Mouse (Mus musculus): Measurements from ENCODE around the gene Manba. TPM values are rescaled to one million over a fixed set of nuclear protein-coding genes. Genes with fewer than 3 reads are reported as not detected.
A peak's percentile ranks its signal among the peaks of the same experiment; 100 is the strongest.

Manba gene
- total RNA-seq, 2 experiments from 2014 or later = 4.9 to 5.6 TPM

DNA sequence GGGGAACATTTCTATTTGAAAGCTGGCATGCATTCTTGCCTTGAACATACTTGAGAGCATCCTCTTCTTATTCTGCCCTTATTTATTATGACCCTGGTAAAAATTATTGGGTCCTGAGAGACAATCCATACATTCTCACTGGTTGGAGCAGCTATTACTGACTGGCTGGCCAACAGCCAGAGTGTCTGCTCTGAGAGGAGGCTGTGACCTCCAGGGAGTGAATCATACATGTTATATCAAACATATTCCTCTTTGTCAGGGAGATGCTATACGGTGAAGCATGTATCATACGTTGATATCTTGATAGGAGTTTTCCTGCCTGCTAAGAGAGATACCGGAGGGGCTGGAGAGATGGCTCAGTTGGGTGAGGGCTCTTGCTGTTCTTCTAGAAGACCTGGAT lies 89.7 kb downstream of the Manba start:
- DNase-seq = no peak
- intact Hi-C loops (cut with DNase I) = no loop called here

DNA sequence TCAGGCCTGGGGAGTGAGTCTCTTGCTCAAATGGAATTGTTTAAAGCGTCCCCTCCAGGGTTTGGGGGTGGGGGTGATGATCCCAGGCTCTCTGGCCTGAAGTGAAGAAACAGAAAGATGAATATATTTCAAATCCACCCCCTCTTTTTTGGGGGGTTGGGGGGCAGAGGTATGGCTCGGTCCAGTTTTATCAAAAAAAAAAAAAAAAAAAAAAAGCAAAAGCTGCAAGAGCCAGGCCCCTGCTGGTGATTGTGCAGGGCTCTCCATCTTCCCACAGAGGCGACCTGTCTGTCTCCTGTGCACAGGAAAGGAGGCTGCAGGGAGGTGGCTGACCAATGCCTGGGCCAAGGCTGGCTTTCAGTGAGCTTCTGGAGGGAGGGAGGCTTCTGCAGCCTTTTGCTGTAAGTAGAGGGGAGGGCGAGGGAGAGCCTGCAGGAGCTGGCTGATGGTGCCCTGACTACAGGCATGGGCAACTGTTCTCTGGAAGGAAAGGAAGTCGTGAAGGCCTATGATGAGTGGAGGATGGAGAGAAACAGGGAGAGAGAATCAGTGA lies 93.3 kb downstream of the Manba start:
- intact Hi-C loops (cut with DNase I) = no loop called here
- no peak for DNase-seq

DNA sequence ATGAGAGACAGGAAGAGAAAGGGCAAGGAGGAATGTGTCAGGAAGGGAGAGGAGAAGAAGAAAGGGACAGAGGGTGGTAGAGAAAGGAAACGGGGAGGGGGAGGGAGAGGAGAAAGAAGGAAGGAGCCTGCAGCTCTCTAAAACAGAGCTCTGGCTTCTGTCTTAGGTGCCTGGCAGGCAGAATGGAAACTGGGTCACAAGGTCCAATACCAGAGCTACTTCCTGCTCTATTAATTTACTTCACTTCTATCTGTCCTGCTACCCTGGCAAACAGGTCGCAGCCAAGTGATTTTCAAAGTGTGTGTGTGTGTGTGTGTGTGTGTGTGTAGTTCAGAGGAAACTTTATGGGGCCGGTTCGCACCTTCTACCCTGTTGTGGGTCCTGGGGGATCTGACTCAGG lies 93.8 kb downstream of the Manba start:
- intact Hi-C loops (cut with DNase I) = no loop called here
- no peak for DNase-seq

DNA sequence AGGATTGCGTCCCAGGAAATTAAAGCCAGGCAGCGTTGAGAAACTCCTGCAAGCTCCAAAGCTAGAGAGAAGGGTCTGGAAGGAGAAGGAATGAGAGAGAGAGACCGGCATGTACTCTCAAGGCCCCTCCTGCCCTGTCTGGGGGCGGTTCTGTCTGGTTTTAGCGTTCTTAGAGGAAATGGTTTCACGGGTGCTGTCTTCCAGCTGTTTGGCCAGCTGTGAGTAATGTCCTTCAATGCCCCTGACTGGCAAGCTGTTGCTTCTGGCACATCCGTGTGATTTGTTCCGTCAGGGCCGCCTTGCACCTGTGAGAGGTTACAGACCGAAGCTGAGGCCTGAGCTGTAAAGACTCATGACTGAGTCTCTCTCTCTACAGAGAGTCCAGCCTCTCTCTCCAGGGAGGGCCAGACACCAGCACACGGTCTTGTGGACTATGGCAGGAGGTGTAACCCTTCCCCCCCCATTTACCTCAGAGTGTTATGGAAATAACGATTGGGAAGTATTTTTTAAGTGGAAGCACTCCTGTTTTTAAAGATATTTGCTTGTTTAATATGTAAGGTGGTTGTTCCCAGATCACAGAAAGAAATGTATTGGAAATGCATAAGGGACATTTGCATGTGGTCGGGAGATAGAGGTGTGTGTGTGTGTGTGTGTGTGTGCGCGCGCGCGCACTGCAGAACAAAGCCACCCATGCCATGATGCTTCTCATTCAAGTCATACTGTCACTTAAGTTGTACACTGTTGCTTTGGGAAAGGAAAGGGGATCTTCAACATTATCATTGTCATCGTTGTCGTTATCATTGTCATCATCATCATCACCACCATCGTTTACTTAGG lies 95.2 kb downstream of the Manba start:
- intact Hi-C loops (cut with DNase I) = loop anchor here (10.0 kb wide), 1 partner anchor 116 kb away; no protein-coding TSS in a partner anchor
- no peak for DNase-seq

DNA sequence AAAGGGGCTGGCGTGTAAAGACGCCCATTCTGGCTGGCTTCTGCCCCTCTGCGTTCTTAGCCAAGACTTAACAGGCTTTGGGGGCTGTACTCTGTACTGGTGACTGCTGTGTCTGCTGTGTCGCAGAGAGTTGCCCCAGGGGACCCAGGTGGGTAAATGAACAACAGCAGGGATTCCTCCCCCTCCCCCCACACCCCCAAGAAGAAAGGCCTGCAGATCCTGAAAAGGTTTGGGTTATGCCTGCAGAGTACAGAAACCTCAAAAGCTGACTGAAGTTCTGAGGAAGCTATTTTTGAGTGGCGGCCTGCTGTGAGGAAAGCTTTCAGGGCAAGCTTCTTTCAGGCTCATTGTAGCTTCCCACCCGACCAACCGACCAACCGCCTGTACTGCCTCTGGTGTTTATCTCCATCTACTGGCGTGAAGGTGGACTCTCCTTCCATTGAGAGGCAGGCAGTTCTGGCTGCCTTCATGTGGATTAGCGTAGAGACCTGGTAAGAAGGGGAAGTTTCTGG lies 96.3 kb downstream of the Manba start:
- intact Hi-C loops (cut with DNase I) = loop anchor here (10.0 kb wide), 1 partner anchor 117 kb away; no protein-coding TSS in a partner anchor
- peak; percentile 47 for DNase-seq

DNA sequence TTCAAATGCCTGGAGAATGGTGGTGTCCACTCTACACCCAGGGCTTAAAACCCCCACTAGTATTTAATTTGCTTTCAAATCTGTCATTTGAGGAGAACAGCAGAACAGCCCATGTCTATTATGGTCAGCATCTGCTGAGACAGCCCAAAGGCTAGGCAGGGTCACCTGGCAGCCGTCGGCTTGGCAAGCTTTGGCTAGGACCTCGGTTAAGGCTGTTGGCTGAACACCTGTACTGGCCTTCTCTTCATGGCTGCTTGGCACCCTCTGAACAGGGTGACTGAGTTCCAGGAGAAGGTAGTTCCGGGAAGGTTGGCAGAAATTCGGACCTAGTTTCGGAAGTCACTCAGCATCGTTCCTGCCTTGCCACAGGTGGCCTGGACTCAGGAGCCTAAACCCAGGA lies 96.8 kb downstream of the Manba start:
- intact Hi-C loops (cut with DNase I) = loop anchor here (10.0 kb wide), 1 partner anchor 117 kb away; no protein-coding TSS in a partner anchor
- DNase-seq = no peak

DNA sequence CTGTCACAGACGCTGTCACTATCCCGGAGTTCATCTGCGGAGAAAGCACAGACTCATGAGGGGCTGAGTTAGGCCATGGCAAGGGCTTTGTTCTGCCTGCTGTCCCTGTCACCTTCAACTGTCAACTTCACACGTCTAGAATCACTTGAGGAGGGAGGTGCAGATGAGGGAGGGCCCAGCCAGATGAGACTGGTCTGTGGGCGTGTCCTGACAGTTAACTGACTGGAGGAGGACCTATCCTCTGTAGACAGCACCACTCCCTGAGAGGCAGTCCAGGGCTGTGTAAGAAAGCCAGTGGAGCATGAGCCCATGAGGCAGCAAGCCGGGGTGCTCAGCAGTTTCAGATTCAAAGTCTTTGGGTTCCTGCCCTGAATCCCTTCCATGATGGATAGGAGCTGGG lies 100.1 kb downstream of the Manba start:
- intact Hi-C loops (cut with DNase I) = loop anchor here (10.0 kb wide), 1 partner anchor 121 kb away; no protein-coding TSS in a partner anchor
- DNase-seq = no peak

DNA sequence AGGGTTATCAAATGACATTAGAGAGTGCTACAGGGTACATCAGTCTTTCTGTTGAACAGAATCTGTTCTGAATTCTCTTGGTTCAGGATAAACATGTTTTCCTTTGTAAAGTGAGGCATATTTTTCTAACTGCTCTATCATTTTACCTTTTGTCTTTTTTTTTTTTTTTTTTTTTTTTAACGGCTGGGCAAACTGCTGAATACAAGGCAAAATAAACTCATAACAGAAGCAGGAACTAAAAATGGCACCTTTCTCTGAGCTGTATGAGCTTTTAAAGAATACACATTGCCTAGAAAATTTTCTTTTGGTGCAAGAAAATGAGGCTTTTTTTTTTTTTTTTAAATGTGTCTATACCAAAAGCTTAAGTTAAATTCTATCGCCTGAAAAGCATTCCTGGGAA lies 100.6 kb downstream of the Manba start:
- intact Hi-C loops (cut with DNase I) = loop anchor here (10.0 kb wide), 1 partner anchor 121 kb away; no protein-coding TSS in a partner anchor
- DNase-seq = no peak

DNA sequence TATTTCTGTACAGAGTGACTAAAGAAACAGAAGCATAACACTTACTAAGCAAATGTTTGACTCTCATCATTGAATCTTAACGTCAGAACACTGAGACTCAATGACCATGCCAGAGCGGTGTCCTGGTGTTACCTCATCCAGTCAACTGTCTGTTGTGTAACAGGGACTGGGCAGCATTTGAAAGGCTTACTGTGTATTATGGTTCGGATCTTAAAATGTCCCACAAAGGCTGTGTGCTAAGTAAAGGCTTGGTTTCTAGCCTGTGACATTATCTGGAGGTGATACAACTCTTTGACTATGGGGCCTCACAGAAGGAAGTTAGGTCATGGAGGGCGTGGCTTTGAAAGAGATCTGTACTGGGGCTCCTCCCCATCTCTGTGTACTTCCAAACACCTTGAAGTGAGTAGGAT lies 101.1 kb downstream of the Manba start:
- intact Hi-C loops (cut with DNase I) = loop anchor here (10.0 kb wide), 1 partner anchor 122 kb away; no protein-coding TSS in a partner anchor
- no peak for DNase-seq

DNA sequence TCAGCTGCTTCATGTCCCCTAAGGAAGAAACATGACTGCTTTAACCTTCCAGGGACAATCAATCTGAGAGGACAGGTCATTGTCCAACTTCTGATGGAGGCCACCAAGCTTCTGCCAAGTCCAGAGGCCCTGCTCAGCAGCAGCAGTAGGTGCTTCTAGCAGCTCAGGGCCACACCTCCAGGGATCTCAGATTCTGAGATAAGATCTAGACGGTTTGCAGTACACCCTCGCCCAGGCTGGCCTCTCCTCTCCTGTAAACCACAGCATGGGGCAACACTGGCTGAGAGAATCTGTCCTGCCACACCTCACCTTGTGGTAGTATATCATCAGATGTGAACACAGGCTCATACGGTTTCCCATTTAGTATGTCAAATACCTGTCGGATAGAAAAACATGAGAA lies 105.1 kb downstream of the Manba start:
- intact Hi-C loops (cut with DNase I) = no loop called here
- DNase-seq = no peak

DNA sequence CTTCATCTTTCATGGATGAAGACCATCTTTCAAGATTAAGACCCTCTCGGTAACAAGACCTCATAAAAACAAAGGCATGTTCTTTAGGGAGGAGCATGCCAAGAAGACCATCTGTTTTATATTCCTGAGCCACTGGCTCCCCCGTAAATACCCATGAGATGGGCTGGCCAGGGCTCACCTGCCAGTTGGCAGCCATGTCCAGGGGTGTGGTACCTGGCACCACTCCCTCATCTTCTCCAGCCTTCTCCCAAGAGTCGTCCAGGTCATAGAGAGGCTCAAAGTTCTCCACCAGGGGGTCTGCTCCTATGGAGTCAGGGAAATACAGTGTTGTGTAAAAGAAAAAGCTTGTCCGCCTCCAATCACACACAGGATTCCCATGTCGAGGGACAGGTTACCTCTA lies 106.0 kb downstream of the Manba start:
- DNase-seq = no peak
- intact Hi-C loops (cut with DNase I) = no loop called here

DNA sequence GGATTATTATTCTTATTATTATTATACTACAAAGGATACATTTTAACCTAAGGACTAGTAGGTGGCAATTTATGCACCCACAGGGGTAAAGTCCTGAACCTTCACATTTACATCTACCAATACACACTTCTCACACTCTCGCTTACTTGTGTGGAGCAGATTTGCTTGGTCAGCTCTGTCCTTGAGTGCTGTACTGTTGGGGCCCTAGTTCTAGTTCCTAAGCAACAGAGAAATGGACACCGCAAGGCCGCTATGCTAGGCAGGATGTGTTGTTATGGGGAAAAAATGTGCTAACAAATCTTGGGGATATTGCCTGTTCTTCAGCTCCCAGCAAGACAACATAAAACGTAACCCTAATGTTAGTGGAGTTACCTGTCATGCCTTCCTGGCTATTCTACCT lies 106.6 kb downstream of the Manba start:
- intact Hi-C loops (cut with DNase I) = no loop called here
- DNase-seq = no peak

DNA sequence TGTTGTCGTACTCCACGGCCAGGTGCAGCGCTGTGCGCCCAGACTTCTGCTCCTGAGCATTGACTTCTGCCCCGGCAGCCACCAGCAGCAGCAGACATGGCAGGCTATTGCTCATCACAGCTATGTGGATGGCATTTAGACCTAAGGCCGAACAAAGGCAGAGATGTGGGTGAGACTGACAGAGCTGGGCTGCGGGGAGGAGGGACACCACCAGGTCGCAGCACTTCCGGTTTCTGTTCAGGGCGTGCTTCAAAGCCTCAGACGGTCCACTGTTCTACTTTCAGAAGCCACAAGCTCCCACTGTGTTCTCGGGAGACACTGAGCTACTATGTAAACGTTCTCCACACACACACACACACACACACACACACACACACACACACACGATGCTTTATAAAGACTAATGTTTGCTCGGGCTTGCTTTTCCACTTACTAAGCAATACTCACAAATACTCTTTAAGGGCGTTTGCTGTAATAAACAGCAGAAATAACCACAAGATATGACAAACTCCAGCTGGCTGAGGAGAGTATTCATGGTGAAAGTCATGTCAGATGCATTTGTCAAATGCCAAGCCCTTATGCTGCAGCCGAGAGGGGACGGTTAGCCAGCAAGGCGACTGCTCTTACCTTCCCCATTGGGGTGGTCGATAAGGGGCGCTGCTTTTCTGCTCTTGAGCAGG lies 109.0 kb downstream of the Manba start:
- DNase-seq = no peak
- intact Hi-C loops (cut with DNase I) = no loop called here

DNA sequence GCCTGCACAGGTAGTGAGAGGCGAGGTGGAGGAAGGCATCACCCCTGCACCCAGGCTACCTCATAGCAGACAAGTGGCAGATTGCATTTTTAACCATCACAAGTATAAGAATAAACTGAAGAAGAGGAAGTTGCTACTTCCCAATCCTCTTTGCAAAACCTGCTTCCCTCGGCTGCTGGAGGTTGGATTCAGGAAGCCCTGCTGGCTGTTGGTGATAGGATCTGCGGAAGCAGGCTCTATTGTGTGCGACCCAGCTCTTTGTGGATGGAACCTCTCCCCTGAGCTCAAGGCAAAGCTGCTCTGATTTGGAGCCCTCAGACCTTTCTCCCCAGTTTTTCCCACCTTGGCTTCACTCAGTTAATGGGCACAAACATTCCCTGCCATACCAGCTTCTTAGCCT lies 111.6 kb downstream of the Manba start:
- DNase-seq = no peak
- intact Hi-C loops (cut with DNase I) = no loop called here

DNA sequence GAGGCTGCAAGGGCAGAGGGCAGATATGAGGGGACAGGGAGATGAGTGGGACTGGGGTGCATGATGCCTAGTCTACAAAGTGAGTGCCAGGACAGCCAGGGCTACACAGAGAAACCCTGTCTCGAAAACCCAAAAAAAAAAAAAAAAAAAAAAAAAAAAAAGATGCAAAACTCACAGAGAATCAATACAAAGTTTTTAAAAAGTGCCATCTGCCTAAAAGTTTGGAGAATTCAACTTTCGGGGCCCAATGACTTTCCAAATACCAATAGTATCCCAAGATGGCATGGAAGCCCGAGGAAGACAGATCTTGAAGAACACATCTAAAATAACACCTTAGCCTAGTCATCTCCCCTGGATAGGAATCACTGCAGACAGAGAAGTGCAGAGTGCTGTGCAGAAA lies 112.9 kb downstream of the Manba start:
- intact Hi-C loops (cut with DNase I) = no loop called here
- no peak for DNase-seq

DNA sequence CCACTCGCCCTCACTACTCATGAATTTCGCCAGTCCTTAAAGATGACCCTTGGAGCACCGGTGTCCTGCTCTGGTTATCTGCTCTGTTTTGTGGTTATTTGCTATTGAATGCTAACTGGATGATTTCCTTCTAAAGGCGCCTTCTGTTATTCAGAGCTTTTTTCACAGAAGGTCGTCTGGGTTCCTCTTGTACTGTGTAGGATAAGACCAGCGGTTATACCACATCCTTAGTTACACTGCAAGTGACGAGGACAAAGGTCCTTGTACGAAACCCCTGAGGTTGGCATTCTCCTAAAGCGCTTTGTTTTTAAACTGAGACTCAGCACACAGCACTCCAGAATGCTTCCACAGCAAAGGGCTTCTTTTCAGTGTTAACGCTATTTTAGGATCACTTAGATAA lies 117.3 kb downstream of the Manba start:
- DNase-seq = no peak
- intact Hi-C loops (cut with DNase I) = no loop called here

DNA sequence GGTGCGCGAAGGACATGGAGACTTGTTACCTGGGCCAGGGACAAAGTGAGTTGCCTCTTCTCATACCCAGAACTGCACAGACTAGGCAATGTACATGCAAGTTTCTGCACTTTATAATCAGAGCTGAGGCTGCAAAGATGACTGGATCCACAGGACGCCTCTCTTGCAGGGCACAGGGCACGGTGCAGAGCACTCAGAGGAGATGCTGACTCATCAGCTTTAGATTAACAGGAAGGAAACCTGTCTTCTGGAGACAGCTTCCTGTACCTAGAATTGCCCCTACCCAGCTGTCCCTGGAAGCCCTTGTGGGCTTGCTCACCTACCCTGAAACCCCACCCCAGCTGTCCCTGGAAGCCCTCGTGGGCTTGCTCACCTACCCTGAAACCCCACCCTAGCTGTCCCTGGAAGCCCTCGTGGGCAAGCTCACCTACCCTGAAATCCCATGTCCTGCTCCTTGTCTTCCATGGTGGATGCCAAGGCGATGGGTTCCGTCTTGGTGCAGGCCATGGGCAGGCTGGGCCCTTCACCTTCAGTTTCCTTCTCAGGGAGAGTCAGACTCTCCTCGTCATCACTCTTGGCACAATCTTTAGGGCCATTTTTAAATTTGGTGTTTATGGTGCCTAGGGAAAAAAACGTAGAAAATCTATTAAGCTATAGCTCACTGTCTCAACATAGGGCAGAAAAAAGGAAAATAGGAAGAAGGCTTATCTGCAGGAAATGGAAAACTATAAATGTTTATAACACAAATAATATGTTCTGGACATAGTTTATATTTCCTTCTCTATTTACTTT lies 119.4 kb downstream of the Manba start:
- DNase-seq = no peak
- intact Hi-C loops (cut with DNase I) = no loop called here

DNA sequence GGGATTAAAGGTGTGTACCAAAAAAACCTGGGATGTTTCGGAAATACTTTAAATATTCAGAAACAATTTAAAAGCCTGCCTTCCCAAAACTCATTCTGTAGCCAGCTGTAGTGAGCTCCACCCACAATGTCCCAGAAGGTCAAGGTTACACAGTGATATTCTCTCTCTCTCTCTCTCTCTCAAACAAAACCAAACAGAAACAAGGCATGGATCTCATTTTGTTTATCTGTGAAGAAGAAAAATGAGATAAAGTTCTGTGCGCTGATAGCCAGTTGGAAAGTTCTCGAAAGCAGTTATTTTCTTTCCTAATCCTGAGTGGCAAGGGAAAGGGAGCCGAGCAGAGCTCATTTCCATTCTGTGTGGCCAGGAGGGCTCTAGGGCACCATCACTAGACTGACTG lies 120.1 kb downstream of the Manba start:
- no peak for DNase-seq
- intact Hi-C loops (cut with DNase I) = no loop called here

DNA sequence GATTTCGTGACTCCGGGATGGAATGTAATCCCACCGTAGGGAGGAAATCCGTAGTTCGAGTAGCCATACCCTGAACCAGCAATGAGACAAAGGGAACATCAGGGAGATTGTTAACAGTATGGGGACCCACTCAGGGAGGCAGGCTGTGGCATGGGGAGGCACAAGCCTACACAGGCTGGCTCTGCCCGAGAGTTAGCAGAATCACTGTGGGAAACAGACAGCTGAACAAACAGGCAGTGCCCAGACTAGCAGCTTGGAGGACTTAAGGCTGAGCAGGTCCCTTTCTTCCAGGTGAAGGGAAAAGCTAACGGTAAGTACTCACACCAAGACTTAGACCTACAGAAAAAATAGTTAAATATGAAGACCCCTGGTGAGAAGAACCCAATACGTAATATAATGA lies 121.2 kb downstream of the Manba start:
- DNase-seq = no peak
- intact Hi-C loops (cut with DNase I) = no loop called here

DNA sequence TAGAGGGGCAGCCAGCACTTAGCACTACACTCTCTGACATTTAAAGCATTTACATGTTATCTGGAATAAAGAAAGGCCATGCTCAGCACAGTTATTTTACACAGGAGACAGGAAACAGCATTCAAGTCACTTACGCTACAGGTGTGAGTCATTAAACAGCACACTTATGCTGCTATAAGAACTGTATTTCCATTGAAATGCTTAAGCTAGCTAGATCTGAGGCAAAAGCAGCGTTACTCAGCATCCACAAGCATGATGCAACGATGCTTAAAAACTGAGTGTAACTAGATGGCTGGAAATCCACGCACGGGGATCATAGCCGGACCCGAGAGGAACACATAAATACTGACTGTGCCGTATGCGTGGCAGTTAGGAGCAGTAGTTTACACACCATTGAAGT lies 121.6 kb downstream of the Manba start:
- intact Hi-C loops (cut with DNase I) = no loop called here
- no peak for DNase-seq

Measured in left cerebral cortex, postnatal 4 days (tissue).